In genomic region chr9:120934821-120935633, GRCm38 (mm10) we compare ENCODE assay signal across 8 mouse cellular contexts. TPM values are rescaled to one million over a fixed set of nuclear protein-coding genes. Genes with fewer than 3 reads are reported as not detected.
DNase-seq lines count a peak whose midpoint lies in the region; ATAC-seq lines count a peak whose summit lies in the region.

No protein-coding gene starts in this region.

- ATAC-seq in megakaryocyte, adult 5-6 weeks (ENCODE audit: poor library complexity, severe bottlenecking): no peak
- peak; percentile 31 for ATAC-seq in erythroblast, adult 5-6 weeks (replicated peaks; ENCODE audit: low FRiP score, poor library complexity, severe bottlenecking)
- ATAC-seq in intestine, embryonic 14.5 days (replicated peaks; ENCODE audit: low FRiP score, low TSS enrichment, low read depth): no peak

- peaks cover 53% of the 10 kb centered on the region for H3K4me1 ChIP-seq in megakaryocyte, embryonic 14.5 days
- H3K4me1 ChIP-seq in intestine, embryonic 14.5 days (replicated peaks; ENCODE audit: control insufficient read depth, insufficient read depth, low read length): peaks cover 33% of the 10 kb centered on the region
- H3K4me1 ChIP-seq in midbrain, embryonic 10.5 days: peaks cover 68% of the 10 kb centered on the region

- no peak for DNase-seq in intestine, embryonic 14.5 days (ENCODE audit: low spot score)
- no peak for DNase-seq in midbrain, embryonic 10.5 days (ENCODE audit: low spot score)
- no peak for DNase-seq in thymus, postnatal 4 days
- no peak for DNase-seq in frontal cortex, postnatal 25 days (ENCODE audit: low spot score in 2 of 2)
- DNase-seq in left cerebral cortex, adult 18-20 months (ENCODE audit: low spot score in 2 of 2): no peak

- no peaks in the 10 kb centered on the region for H3K27me3 ChIP-seq in megakaryocyte, embryonic 14.5 days (replicated peaks)
- no peaks in the 10 kb centered on the region for H3K27me3 ChIP-seq in intestine, embryonic 14.5 days (replicated peaks; ENCODE audit: control insufficient read depth, insufficient read depth, low read length)
- H3K27me3 ChIP-seq in midbrain, embryonic 10.5 days (ENCODE audit: low read depth, poor library complexity, severe bottlenecking): no peaks in the 10 kb centered on the region

- H3K4me2 ChIP-seq in intestine, embryonic 14.5 days (ENCODE audit: low read length): peak overlapping the region; percentile 95

- peak overlapping the region; percentile 89 for H3K27ac ChIP-seq in intestine, embryonic 14.5 days (ENCODE audit: low read depth)
- peak overlapping the region; percentile 97 for H3K27ac ChIP-seq in midbrain, embryonic 10.5 days (replicated peaks)

- peak overlapping the region; percentile 96 for H3K9ac ChIP-seq in intestine, embryonic 14.5 days (ENCODE audit: low read length)

- H3K4me3 ChIP-seq in megakaryocyte, embryonic 14.5 days (replicated peaks): peak overlapping the region; percentile 95
- H3K4me3 ChIP-seq in intestine, embryonic 14.5 days (ENCODE audit: low read depth, low read length): peak overlapping the region; percentile 82
- peak overlapping the region; percentile 93 for H3K4me3 ChIP-seq in midbrain, embryonic 10.5 days

- peaks cover 27% of the 10 kb centered on the region for H3K36me3 ChIP-seq in megakaryocyte, embryonic 14.5 days (replicated peaks; ENCODE audit: low read length)
- H3K36me3 ChIP-seq in intestine, embryonic 14.5 days (ENCODE audit: control insufficient read depth, insufficient read depth, low read length): peaks cover 9% of the 10 kb centered on the region; the same call in 1 of the 2 replicates
- H3K36me3 ChIP-seq in midbrain, embryonic 10.5 days: peaks cover 24% of the 10 kb centered on the region

- no peaks in the 10 kb centered on the region for H3K9me3 ChIP-seq in megakaryocyte, embryonic 14.5 days
- no peaks in the 10 kb centered on the region for H3K9me3 ChIP-seq in intestine, embryonic 14.5 days (ENCODE audit: control insufficient read depth, low read length)
- H3K9me3 ChIP-seq in midbrain, embryonic 10.5 days (replicated peaks): no peaks in the 10 kb centered on the region

- 5% methylated on average over 14 of the region's 14 CpGs for WGBS in intestine, embryonic 14.5 days
- 19% methylated on average over 14 of the region's 14 CpGs for WGBS in midbrain, embryonic 10.5 days

RNA-seq across cellular contexts. Expression of gene Ctnnb1, which starts 6.0 kb away (rescaled TPM):
- polyA plus RNA-seq in megakaryocyte, embryonic 14.5 days (2012; ENCODE audit: insufficient read depth, low replicate concordance): 13.0 and 20.2 TPM in 2 replicates
- 272 and 305 TPM in 2 replicates for total RNA-seq in megakaryocyte, adult 5-6 weeks (2015)
- 360 and 393 TPM in 2 replicates for total RNA-seq in megakaryocyte, adult 5-6 weeks (2017)
- total RNA-seq in erythroblast, adult 5-6 weeks (2015; ENCODE audit: low replicate concordance): 138 and 172 TPM in 2 replicates
- 182 and 196 TPM in 2 replicates for total RNA-seq in erythroblast, adult 5-6 weeks (2017; ENCODE audit: low replicate concordance)
- polyA plus RNA-seq in intestine, embryonic 14.5 days (2014; fragmentation: Nextera tagmentation; extraction: Ambion mirVana): 629 and 691 TPM in 2 replicates
- polyA plus RNA-seq in midbrain, embryonic 10.5 days (2016; fragmentation: Nextera tagmentation; extraction: Ambion mirVana): 633 and 702 TPM in 2 replicates
- total RNA-seq in left cerebral cortex, adult 18-20 months (2021): 100 to 1,000 TPM; 475 to 494 TPM
